Mouse (Mus musculus) heart, adult 2 months (tissue): ENCODE results near the gene Cdk16. TPM values are rescaled to one million over a fixed set of nuclear protein-coding genes. Genes with fewer than 3 reads are reported as not detected.
A peak's percentile ranks its signal among the peaks of the same experiment; 100 is the strongest.

ENCODE experiments used
- DNase-seq, 2 experiments: peaks; one replicate each; pipeline ENCODE4 v3.0.0; 2021
- H3K27ac ChIP-seq: fragments of 200-600 bp; 2 replicates; pipeline ENCODE4 v1.8.1; 2022
- H3K27me3 ChIP-seq: fragments of 200-500 bp; 2 replicates; pipeline ENCODE4 v1.6.1; 2012; ENCODE audit warnings: mild to moderate bottlenecking, low read length, inconsistent platforms, mixed read lengths; ENCODE audit not compliant: control insufficient read depth, insufficient read depth
- H3K36me3 ChIP-seq: fragments of 200-500 bp; 2 replicates; pipeline ENCODE4 v1.6.1; 2012; ENCODE audit warnings: low read length, inconsistent platforms; ENCODE audit not compliant: control insufficient read depth, insufficient read depth
- H3K4me1 ChIP-seq: fragments of 200-500 bp; 2 replicates; pipeline ENCODE4 v1.6.1; 2011; ENCODE audit warnings: low read length; ENCODE audit not compliant: control insufficient read depth, insufficient read depth
- H3K4me3 ChIP-seq: fragments of 200-600 bp; 2 replicates; pipeline ENCODE4 v1.8.1; 2022
- H3K79me2 ChIP-seq: fragments of 200-500 bp; replicated peaks from 2 replicates; pipeline ENCODE4 v1.6.1; 2012; ENCODE audit warnings: mild to moderate bottlenecking, inconsistent platforms, low read length, moderate library complexity, mixed read lengths; ENCODE audit not compliant: control insufficient read depth, insufficient read depth
- H3K9ac ChIP-seq: fragments of 200-500 bp; 2 replicates; pipeline ENCODE4 v1.6.1; 2012; ENCODE audit warnings: low read depth, mild to moderate bottlenecking, control low read depth, inconsistent platforms, low read length, mixed read lengths
- CTCF ChIP-seq: fragments of 200-600 bp; IDR thresholded peaks from 2 replicates; pipeline ENCODE4 v1.8.1; 2022; ENCODE audit warnings: antibody characterized with exemption, mild to moderate bottlenecking, moderate library complexity
- EP300 ChIP-seq: fragments of 200-500 bp; IDR thresholded peaks from 2 replicates; pipeline ENCODE4 v1.6.1; 2011; ENCODE audit warnings: low read depth, low read length, control low read depth; ENCODE audit not compliant: insufficient read depth
- POLR2A ChIP-seq: fragments of 200-500 bp; IDR thresholded peaks from 2 replicates; pipeline ENCODE4 v1.6.1; 2011; ENCODE audit warnings: mild to moderate bottlenecking, low read depth, low read length, control low read depth; ENCODE audit not compliant: insufficient read depth
- WGBS: fragments of 180-500 bp; shearing (Covaris S2); methylation state at CpG from one replicate; pipeline ENCODE4 v1.1.7; 2018; 5-methylcytosine and 5-hydroxymethylcytosine counted together
- intact Hi-C: fragments of 180-260 bp; cut with DNase I; formaldehyde crosslinking; loops from one replicate; pipeline ENCODE4 v1.15.1; 2025
- long read RNA-seq: library from polyadenylated mRNA; stranded (forward); transcript quantifications from one replicate; pipeline ENCODE4 v2.0.0, GENCODE M21; 2021
- polyA plus RNA-seq: library from polyadenylated mRNA; depleted of rRNA; stranded (reverse); fragments of >200 nt; gene quantifications from 2 replicates; pipeline ENCODE4 v1.2.3, GENCODE M21; 2012; rRNA removed
- total RNA-seq, 2 experiments: library from RNA; stranded (reverse); gene quantifications; 2 replicates each; pipeline ENCODE4 v1.2.3; 2021

The Cdk16 gene
- 100 to 1,000 TPM; 110 to 117 TPM for total RNA-seq
- 190 and 269 TPM in 2 replicates for polyA plus RNA-seq
- long read RNA-seq, transcript Cdk16-201 (16 exons, 3,120 nt) = major isoform, 81 of 109 reads
- long read RNA-seq, partial matches to known transcripts = 17 of 109 reads
- long read RNA-seq, other reads (novel, unspliced or antisense) = 11 of 109 reads

DNA sequence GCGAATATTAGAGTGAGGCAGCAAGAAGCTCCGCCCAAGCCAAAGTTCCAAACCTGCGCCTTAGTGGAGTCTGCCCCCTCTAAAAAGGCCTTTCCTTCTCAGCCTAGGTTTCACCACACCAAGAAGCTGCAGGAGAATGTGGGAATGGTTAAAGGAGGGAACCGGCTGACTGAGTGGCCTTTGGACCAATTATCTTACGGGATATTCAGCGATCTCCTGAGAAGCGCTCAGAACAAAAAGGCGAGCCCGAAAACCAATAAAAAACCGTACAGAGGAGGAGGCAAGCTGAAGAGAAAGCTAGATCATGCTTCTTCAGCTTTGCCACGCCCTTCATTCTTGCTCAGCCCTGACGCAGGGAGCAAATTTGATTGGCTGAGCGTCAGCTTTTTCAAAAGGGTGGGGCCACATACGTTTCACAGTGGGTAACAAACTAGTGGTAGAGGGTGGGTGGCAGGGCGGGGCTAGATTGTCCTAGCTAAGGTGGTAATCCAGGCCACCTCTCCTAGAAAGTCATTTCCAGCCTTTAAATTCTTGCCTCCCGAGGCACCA is at the start of gene Cdk16:
TSS of gene Cdk16 (plus strand) at position 436 of the 549 bp plus-strand sequence.
- DNase-seq = peak; percentile 83 to 91
- no peaks in the 10 kb centered on the region for H3K27me3 ChIP-seq
- peak within 1 kb of the TSS; percentile 93 for H3K27ac ChIP-seq
- no peak for TF ChIP-seq CTCF
- TF ChIP-seq POLR2A = 0 out of 2 replicates have a peak, but pooled peaks have one; percentile 26
- TF ChIP-seq EP300 = no peak
- intact Hi-C loops = loop anchor here (1.0 to 10.0 kb wide), 3 partner anchors 17 to 177 kb away; no protein-coding TSS in a partner anchor
- peaks cover 7% of the 10 kb centered on the region for H3K4me1 ChIP-seq
- H3K36me3 ChIP-seq = peaks cover 4% of the 10 kb centered on the region
- 9% methylated on average over 16 of the region's 16 CpGs for WGBS
- peaks cover 7% of the 10 kb centered on the region for H3K79me2 ChIP-seq
- H3K9ac ChIP-seq = peak within 1 kb of the TSS; percentile 94
- peak within 1 kb of the TSS; percentile 77 for H3K4me3 ChIP-seq

DNA sequence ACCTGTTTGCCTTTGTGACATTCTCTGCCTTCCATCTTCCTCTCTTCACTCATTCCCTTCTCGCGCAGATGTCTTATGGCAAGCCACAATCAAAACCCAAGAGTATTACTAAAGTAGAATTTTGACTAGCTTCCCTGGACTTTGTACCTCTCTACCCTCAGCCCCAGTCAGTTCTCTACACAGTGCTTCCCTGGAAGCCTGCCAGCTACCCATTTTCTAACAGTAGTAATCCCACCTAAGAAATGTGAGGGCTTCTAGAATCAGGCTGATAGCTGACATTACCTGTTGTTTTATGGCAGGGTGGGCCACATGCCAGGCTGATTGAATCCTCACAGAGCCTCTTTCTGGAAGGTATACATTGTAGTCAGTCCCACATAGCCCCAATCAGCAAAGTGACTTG is 49.6 kb upstream of the Cdk16 start:
- H3K4me3 ChIP-seq = no peak overlapping the region
- no peak overlapping the region for H3K27ac ChIP-seq
- WGBS = 97% methylated on average over 2 of the region's 2 CpGs
- no peak overlapping the region for H3K9ac ChIP-seq
- H3K4me1 ChIP-seq = no peaks in the 10 kb centered on the region; the same call in 1 of the 2 replicates
- DNase-seq = no peak
- no peaks in the 10 kb centered on the region for H3K27me3 ChIP-seq
- intact Hi-C loops = no loop called here
- TF ChIP-seq CTCF = no peak
- no peak for TF ChIP-seq EP300
- TF ChIP-seq POLR2A = no peak
- H3K79me2 ChIP-seq = no peaks in the 10 kb centered on the region; the same call in none of the 2 replicates
- H3K36me3 ChIP-seq = no peaks in the 10 kb centered on the region; the same call in 1 of the 2 replicates

DNA sequence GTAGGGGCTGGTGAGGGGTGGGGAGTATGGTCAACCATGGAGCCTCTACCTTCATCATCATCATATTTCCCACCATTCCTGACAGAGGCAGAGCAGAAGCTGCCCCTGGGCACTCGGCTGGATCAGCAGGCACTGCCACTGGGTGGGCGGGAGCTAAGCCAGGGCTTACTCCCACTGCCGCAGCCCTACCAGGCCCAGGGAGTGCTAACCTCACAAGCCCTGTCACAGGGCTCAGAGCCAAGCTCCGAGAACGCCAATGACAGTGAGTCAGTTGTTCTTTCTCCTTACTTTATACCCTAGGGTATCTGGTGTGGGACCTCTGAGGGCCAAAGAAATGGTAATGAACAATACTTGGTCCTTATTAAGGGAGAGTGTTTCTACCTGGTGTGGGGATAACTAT is 43.0 kb upstream of the Cdk16 start:
- no peaks in the 10 kb centered on the region for H3K36me3 ChIP-seq
- no peaks in the 10 kb centered on the region for H3K4me1 ChIP-seq
- no peak for TF ChIP-seq CTCF
- no peak for TF ChIP-seq POLR2A
- TF ChIP-seq EP300 = no peak
- intact Hi-C loops = no loop called here
- H3K27me3 ChIP-seq = no peaks in the 10 kb centered on the region
- no peak overlapping the region for H3K27ac ChIP-seq
- DNase-seq = peak in 1 of 2 experiments; percentile 8
- 53% methylated on average over 5 of the region's 5 CpGs for WGBS
- H3K79me2 ChIP-seq = no peaks in the 10 kb centered on the region
- no peak overlapping the region for H3K4me3 ChIP-seq
- H3K9ac ChIP-seq = no peak overlapping the region

DNA sequence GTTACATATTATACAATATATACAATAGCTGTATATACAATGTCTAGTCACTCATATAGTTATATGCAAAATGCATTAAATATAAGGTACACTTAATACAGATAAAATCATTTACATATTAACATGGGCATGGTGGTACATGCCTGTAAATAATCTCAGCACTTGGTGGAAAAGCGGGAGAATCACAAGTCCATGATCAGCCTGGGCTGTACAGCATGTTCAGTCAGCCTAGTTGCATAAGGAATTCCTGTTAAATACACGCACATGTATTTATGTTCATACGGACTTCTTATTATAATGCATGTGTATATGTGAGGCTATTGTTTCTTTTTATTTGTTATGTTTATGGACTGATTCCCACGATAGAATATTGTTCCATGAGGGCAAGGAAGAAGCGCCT is 30.2 kb upstream of the Cdk16 start:
- intact Hi-C loops = no loop called here
- Histone ChIP-seq H3K9ac (no peak overlapping the region), H3K79me2 (no peaks in the 10 kb centered on the region), H3K4me1 (no peaks in the 10 kb centered on the region), H3K27me3 (no peaks in the 10 kb centered on the region), H3K4me3 (no peak overlapping the region; the same call in 1 of the 2 replicates), H3K36me3 (no peaks in the 10 kb centered on the region), H3K27ac (no peak overlapping the region)
- no peak for TF ChIP-seq EP300
- TF ChIP-seq POLR2A = no peak
- no peak for TF ChIP-seq CTCF
- no peak for DNase-seq
- 29% methylated on average over 5 of the region's 5 CpGs for WGBS

DNA sequence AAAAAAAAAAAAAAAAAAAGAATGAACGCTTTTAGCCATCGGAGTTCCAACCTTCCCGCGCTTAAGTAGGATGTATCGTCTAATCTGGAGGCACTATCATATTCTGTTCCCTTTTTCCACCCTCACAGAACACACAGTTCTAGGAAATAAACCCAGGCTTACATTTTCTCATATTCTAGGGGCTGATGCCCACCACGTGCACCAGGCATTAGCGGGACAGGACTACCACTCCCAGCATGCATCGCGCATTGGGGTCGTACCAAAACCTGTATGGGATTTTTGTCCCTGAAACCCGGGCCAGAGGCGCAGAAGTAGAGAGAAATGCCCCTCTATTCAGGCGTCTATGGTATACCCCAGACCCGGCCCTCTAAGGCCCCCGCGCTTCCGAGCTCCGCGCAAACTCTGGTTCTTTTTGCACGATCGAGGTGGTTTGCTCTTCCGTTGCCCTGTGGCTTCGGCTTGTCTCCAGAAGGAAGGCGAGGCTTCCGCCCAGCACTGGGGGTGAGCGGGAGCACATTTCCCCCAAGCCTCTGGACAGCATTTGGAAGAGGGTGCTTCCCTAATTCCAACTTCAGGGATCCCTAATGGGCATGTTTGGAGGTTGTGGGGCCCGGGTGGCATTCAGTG is 29.6 kb upstream of the Cdk16 start, which contains the start of gene Uba1:
TSS of gene Uba1 (plus strand) at position 301 of the 627 bp plus-strand sequence.
- 17% methylated on average over 27 of the region's 27 CpGs for WGBS
- intact Hi-C loops = no loop called here
- TF ChIP-seq POLR2A (peak; percentile 59), EP300 (no peak), CTCF (no peak)

More for the DNA sequence above, 29.6 kb upstream of the Cdk16 start, which contains the start of gene Uba1:
- Histone ChIP-seq H3K79me2 (no peaks in the 10 kb centered on the region), H3K36me3 (no peaks in the 10 kb centered on the region), H3K27ac (peak within 1 kb of the TSS; percentile 81), H3K4me3 (peak within 1 kb of the TSS; percentile 45), H3K4me1 (no peaks in the 10 kb centered on the region), H3K27me3 (no peaks in the 10 kb centered on the region), H3K9ac (peak within 1 kb of the TSS; percentile 68)
- peak; percentile 82 to 83 for DNase-seq
